Mouse (Mus musculus): ENCODE measurements around the gene Aprt. TPM values are rescaled to one million over a fixed set of nuclear protein-coding genes. Genes with fewer than 3 reads are reported as not detected.
A peak's percentile ranks its signal among the peaks of the same experiment; 100 is the strongest.

Aprt gene
- polyA plus RNA-seq, 1 experiment from 2014 or later = 295 TPM

GRCm38 (mm10) chr8:122610612-122611277 lies 34.0 kb upstream of the Aprt start:
- H3K9ac ChIP-seq = peak overlapping the region; percentile 61
- peak overlapping the region; percentile 75; the same call in 1 of the 2 replicates for H3K27ac ChIP-seq
- peaks cover 24% of the 10 kb centered on the region for H3K4me1 ChIP-seq
- 0 out of 2 replicates have a peak, but pooled peaks have one; percentile 3 for ATAC-seq (ENCODE audit: insufficient number of reproducible peaks, low FRiP score, low TSS enrichment, low read depth)
- no peaks in the 10 kb centered on the region for H3K9me3 ChIP-seq
- H3K4me3 ChIP-seq = peak overlapping the region; percentile 72
- no peaks in the 10 kb centered on the region for H3K27me3 ChIP-seq
- peaks cover 22% of the 10 kb centered on the region for H3K36me3 ChIP-seq
- 4% methylated on average over 20 of the region's 20 CpGs for WGBS
- H3K4me2 ChIP-seq = peak overlapping the region; percentile 96

GRCm38 (mm10) chr8:122610209-122610608 lies 33.5 kb upstream of the Aprt start:
- Histone ChIP-seq H3K4me3 (peak overlapping the region; percentile 72), H3K9me3 (no peaks in the 10 kb centered on the region), H3K27me3 (no peaks in the 10 kb centered on the region), H3K4me1 (peaks cover 20% of the 10 kb centered on the region), H3K9ac (no peak overlapping the region), H3K36me3 (peaks cover 19% of the 10 kb centered on the region), H3K27ac (no peak overlapping the region), H3K4me2 (peak overlapping the region; percentile 96; the same call in 1 of the 2 replicates)
- ATAC-seq (ENCODE audit: insufficient number of reproducible peaks, low FRiP score, low TSS enrichment, low read depth) = no peak
- 58% methylated on average over 4 of the region's 4 CpGs for WGBS

GRCm38 (mm10) chr8:122606810-122607209 lies 30.1 kb upstream of the Aprt start:
- WGBS = 75% methylated on average over 11 of the region's 12 CpGs
- Histone ChIP-seq H3K9me3 (no peaks in the 10 kb centered on the region), H3K4me1 (peaks cover 7% of the 10 kb centered on the region), H3K27ac (no peak overlapping the region), H3K27me3 (no peaks in the 10 kb centered on the region), H3K4me2 (no peak overlapping the region), H3K36me3 (no peaks in the 10 kb centered on the region), H3K9ac (no peak overlapping the region), H3K4me3 (no peak overlapping the region)
- ATAC-seq (ENCODE audit: insufficient number of reproducible peaks, low FRiP score, low TSS enrichment, low read depth) = no peak

- Histone ChIP-seq H3K9ac (no peak overlapping the region), H3K27ac (no peak overlapping the region), H3K4me1 (peaks cover 1% of the 10 kb centered on the region; the same call in 1 of the 2 replicates), H3K4me3 (no peak overlapping the region), H3K36me3 (0 out of 2 replicates have a peak, but pooled peaks cover 4% of the 10 kb centered on the region), H3K4me2 (no peak overlapping the region), H3K9me3 (no peaks in the 10 kb centered on the region), H3K27me3 (no peaks in the 10 kb centered on the region)
- 70% methylated on average over 4 of the region's 4 CpGs for WGBS
- ATAC-seq (ENCODE audit: insufficient number of reproducible peaks, low FRiP score, low TSS enrichment, low read depth) = no peak
These were observed 28.7 kb upstream of the Aprt start for GRCm38 (mm10) chr8:122605367-122605766.

GRCm38 (mm10) chr8:122604640-122605039 lies 27.9 kb upstream of the Aprt start:
- Histone ChIP-seq H3K4me1 (no peaks in the 10 kb centered on the region), H3K27me3 (no peaks in the 10 kb centered on the region), H3K9me3 (no peaks in the 10 kb centered on the region), H3K4me2 (no peak overlapping the region), H3K36me3 (0 out of 2 replicates have a peak, but pooled peaks cover 4% of the 10 kb centered on the region), H3K27ac (no peak overlapping the region), H3K9ac (no peak overlapping the region), H3K4me3 (no peak overlapping the region)
- ATAC-seq (ENCODE audit: insufficient number of reproducible peaks, low FRiP score, low TSS enrichment, low read depth) = no peak
- 40% methylated on average over 1 of the region's 1 CpGs for WGBS

- H3K9me3 ChIP-seq = no peaks in the 10 kb centered on the region
- H3K27ac ChIP-seq = no peak overlapping the region
- H3K4me1 ChIP-seq = no peaks in the 10 kb centered on the region
- no peak overlapping the region for H3K4me2 ChIP-seq
- H3K4me3 ChIP-seq = no peak overlapping the region
- H3K36me3 ChIP-seq = peaks cover 13% of the 10 kb centered on the region
- no peak for ATAC-seq (ENCODE audit: insufficient number of reproducible peaks, low FRiP score, low TSS enrichment, low read depth)
- no peaks in the 10 kb centered on the region for H3K27me3 ChIP-seq
- 89% methylated on average over 9 of the region's 9 CpGs for WGBS
- H3K9ac ChIP-seq = no peak overlapping the region
These were observed 24.0 kb upstream of the Aprt start for GRCm38 (mm10) chr8:122600666-122601065.

- no peak overlapping the region for H3K27ac ChIP-seq
- peaks cover 9% of the 10 kb centered on the region for H3K36me3 ChIP-seq
- no peak overlapping the region for H3K9ac ChIP-seq
- 49% methylated on average over 4 of the region's 4 CpGs for WGBS
- no peak overlapping the region for H3K4me2 ChIP-seq
- no peak overlapping the region for H3K4me3 ChIP-seq
- no peak for ATAC-seq (ENCODE audit: insufficient number of reproducible peaks, low FRiP score, low TSS enrichment, low read depth)
- no peaks in the 10 kb centered on the region for H3K27me3 ChIP-seq
- 0 out of 2 replicates have a peak, but pooled peaks cover 6% of the 10 kb centered on the region for H3K4me1 ChIP-seq
- no peaks in the 10 kb centered on the region for H3K9me3 ChIP-seq
These were observed 19.3 kb upstream of the Aprt start for GRCm38 (mm10) chr8:122596031-122596430.

GRCm38 (mm10) chr8:122593783-122594507 lies 17.2 kb upstream of the Aprt start:
- no peak overlapping the region for H3K4me3 ChIP-seq
- no peaks in the 10 kb centered on the region for H3K9me3 ChIP-seq
- H3K9ac ChIP-seq = no peak overlapping the region
- WGBS = 76% methylated on average over 19 of the region's 19 CpGs
- H3K27me3 ChIP-seq = no peaks in the 10 kb centered on the region
- H3K36me3 ChIP-seq = peaks cover 9% of the 10 kb centered on the region
- no peak overlapping the region for H3K4me2 ChIP-seq
- H3K4me1 ChIP-seq = 0 out of 2 replicates have a peak, but pooled peaks cover 6% of the 10 kb centered on the region
- H3K27ac ChIP-seq = no peak overlapping the region
- no peak for ATAC-seq (ENCODE audit: insufficient number of reproducible peaks, low FRiP score, low TSS enrichment, low read depth)

- no peak for ATAC-seq (ENCODE audit: insufficient number of reproducible peaks, low FRiP score, low TSS enrichment, low read depth)
- Histone ChIP-seq H3K9ac (no peak overlapping the region), H3K4me2 (no peak overlapping the region), H3K4me3 (no peak overlapping the region), H3K27ac (no peak overlapping the region), H3K9me3 (no peaks in the 10 kb centered on the region), H3K36me3 (peaks cover 2% of the 10 kb centered on the region; the same call in 1 of the 2 replicates), H3K27me3 (no peaks in the 10 kb centered on the region), H3K4me1 (0 out of 2 replicates have a peak, but pooled peaks cover 6% of the 10 kb centered on the region)
- 48% methylated on average over 12 of the region's 12 CpGs for WGBS
These were observed 16.5 kb upstream of the Aprt start for GRCm38 (mm10) chr8:122593240-122593639.

- H3K9ac ChIP-seq = no peak overlapping the region
- no peak overlapping the region for H3K27ac ChIP-seq
- H3K27me3 ChIP-seq = no peaks in the 10 kb centered on the region
- no peak for ATAC-seq (ENCODE audit: insufficient number of reproducible peaks, low FRiP score, low TSS enrichment, low read depth)
- no peak overlapping the region for H3K4me2 ChIP-seq
- peaks cover 5% of the 10 kb centered on the region; the same call in 1 of the 2 replicates for H3K4me1 ChIP-seq
- no peak overlapping the region for H3K4me3 ChIP-seq
- 75% methylated on average over 10 of the region's 10 CpGs for WGBS
- no peaks in the 10 kb centered on the region for H3K36me3 ChIP-seq
- H3K9me3 ChIP-seq = no peaks in the 10 kb centered on the region
These were observed 10.0 kb upstream of the Aprt start for GRCm38 (mm10) chr8:122586749-122587148.

- Histone ChIP-seq H3K27me3 (no peaks in the 10 kb centered on the region), H3K9ac (no peak overlapping the region), H3K4me1 (peaks cover 5% of the 10 kb centered on the region; the same call in 1 of the 2 replicates), H3K36me3 (no peaks in the 10 kb centered on the region), H3K4me2 (no peak overlapping the region), H3K27ac (peak overlapping the region; percentile 4; the same call in 1 of the 2 replicates), H3K4me3 (no peak overlapping the region), H3K9me3 (no peaks in the 10 kb centered on the region)
- WGBS = 37% methylated on average over 7 of the region's 7 CpGs
- ATAC-seq (ENCODE audit: insufficient number of reproducible peaks, low FRiP score, low TSS enrichment, low read depth) = no peak
These were observed 9.5 kb upstream of the Aprt start for GRCm38 (mm10) chr8:122586171-122586570.

- peaks cover 13% of the 10 kb centered on the region; the same call in 1 of the 2 replicates for H3K4me1 ChIP-seq
- H3K27me3 ChIP-seq = no peaks in the 10 kb centered on the region
- H3K4me2 ChIP-seq = no peak overlapping the region
- no peak overlapping the region for H3K9ac ChIP-seq
- no peak for ATAC-seq (ENCODE audit: insufficient number of reproducible peaks, low FRiP score, low TSS enrichment, low read depth)
- no peaks in the 10 kb centered on the region for H3K9me3 ChIP-seq
- H3K4me3 ChIP-seq = no peak overlapping the region
- no peaks in the 10 kb centered on the region for H3K36me3 ChIP-seq
- 0 out of 2 replicates have a peak overlapping the region, but pooled peaks have one; percentile 4 for H3K27ac ChIP-seq
- 59% methylated on average over 14 of the region's 14 CpGs for WGBS
These were observed 8.7 kb upstream of the Aprt start for GRCm38 (mm10) chr8:122585411-122585891.
